Mouse (Mus musculus): ENCODE results near the gene Maz.
A peak's percentile ranks its signal among the peaks of the same experiment; 100 is the strongest.

Maz gene

GRCm38 (mm10) chr7:127020901-127021562 is 5.8 kb downstream of the Maz start, which contains the start of the genes Gm42742 and Prrt2:
TSS of gene Gm42742 (minus strand) at chr7:127021097.
TSS of gene Prrt2 (minus strand) at chr7:127021211.
- peak; percentile 74 for DNase-seq

DNA sequence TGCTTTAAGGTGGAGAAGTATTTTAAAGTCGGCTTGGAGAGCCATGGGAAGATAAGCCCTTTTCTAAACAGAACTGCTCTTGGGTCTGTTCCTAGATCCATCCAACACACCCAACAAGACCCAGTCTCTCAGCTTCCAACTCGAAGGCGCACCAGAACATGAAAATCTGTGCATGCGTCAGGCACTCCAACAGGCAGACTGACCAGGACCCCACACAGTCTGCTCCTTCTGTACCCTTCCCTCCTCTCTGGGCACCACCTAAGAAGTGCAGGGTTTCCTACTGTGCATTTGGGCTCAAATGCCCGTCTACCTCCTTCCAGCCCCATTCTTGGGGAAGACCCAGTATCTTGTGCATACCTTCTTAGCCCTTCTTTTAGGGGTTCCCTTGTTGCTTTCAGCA is 6.3 kb downstream of the Maz start:
- DNase-seq: no peak

DNA sequence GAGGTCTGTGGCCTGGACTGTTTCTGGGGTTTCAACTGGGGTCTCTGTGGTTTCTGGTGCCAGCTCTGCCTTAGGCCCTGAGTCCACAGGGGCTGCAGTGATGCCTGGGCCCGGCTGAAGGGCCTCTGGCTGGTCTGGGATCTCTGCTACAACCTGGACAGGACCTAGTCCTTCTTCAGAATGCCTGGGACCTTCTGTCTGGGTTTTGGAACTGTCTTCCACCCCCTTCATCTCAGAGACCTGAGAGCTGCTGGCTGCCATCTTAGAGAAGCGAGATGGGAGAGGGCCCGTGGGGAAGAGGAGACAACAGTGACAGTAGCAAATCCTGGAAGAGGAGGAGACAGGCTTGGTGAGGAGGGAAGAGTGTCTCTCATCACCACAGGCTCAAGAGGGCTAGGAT is 6.8 kb downstream of the Maz start:
- DNase-seq: no peak

DNA sequence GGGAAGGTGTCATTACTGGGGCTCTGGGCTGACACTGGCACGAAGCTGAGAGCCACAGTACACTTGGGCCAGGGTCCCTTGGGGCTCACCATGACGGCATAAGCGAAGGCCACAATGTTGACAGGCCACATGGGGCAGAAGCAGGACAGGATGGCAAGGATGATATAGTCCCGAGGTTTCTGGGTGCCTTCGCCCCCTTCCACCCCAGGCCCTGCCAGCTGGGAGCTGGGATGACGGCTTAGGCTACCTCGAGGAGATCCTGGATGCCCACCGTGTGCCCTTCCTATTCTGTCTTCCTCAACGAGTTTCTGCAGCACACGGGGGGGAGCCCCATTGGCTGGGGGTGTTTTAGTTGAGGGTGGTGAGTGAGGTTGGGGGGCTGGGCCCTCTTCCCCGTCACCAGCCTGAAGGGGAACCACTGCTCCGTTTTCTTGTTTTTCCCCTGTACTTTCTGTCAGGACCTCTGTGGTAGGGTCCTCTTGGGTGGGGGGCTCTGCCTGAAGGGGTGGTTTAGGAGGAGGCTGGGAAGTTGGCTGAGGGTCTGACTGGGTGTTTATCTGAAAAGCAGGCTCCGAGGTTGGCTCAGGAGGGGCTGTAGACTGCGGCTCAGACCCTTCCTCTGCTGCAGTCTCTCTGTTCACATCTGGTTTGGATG is 7.4 kb downstream of the Maz start:
- no peak for DNase-seq

- DNase-seq: no peak
Measured at GRCm38 (mm10) chr7:127018416-127019305, 8.2 kb downstream of the Maz start.

DNA sequence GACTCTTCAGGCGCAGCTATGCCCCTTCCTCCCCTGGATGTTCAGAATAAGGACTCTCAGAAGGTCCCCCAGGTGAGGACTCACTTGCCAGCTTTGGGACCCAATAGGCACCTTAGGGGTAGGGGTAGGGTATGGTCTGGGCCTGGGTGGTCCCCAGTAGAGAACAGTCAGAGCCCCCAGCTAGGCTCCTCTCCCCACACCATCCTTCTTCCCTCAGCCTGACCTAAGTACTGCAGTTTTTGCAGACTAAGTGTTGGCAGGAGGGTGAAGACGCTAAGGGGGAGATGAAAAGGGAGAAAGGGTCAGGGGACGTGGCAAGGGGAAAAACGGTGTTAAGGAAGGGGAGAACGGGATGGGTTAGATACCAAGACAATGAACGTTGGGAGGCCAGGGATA is 8.9 kb downstream of the Maz start:
- DNase-seq: no peak

- DNase-seq: peak; percentile 97
Measured at GRCm38 (mm10) chr7:127016971-127017949, 9.6 kb downstream of the Maz start, which contains the start of gene Pagr1a. TSS of gene Pagr1a (minus strand) at chr7:127017352.

DNA sequence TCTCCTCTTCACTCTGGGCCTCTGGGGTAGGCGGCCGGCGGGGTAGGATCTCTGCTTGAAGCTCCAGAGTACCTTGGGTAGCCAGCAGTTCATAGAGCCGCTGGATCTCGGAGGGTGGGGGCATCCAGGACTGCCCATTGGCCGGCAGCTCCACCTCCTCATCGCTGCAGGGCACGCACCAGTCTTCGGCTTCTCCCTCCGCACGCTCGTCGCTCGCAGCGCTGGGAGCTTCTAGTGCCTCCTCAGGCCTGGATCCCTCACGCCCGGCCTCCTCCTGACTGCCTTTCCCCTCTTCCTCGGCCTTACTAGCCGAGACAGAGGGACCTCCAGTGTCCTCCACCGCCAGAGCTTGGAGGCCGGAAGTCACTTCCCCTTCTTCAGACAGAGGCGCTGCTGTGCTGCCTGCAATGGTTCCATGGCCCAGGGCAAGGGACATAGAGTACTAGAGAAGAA is 10.3 kb downstream of the Maz start:
- DNase-seq: peak; percentile 52

DNA sequence TGATC is 10.6 kb downstream of the Maz start, which contains the start of gene Pagr1b:
TSS of gene Pagr1b (minus strand) at position 4 of the 5 bp plus-strand sequence.
- DNase-seq: no peak

GRCm38 (mm10) chr7:127016081-127016480 is 10.8 kb downstream of the Maz start:
- no peak for DNase-seq

DNA sequence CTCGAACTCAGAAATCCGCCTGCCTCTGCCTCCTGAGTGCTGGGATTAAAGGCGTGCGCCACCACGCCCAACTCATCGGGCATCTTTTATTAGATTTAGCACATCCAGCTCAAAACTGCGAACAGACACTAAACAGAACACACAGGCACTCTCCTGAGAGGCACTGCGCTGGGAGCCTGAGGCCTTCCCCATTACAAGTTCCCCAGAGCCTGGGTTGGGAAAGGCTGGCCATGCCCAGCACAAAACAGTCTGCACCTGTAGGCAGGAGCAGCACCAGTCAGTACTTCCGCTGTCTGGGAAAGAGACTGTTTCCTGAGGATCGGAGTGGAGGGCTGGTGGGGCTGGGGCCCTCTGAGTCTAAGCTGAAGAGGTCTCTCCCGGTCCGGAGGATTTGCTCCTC is 11.8 kb downstream of the Maz start:
- no peak for DNase-seq

- no peak for DNase-seq
Measured at GRCm38 (mm10) chr7:127014320-127014719, 12.5 kb downstream of the Maz start, which contains the start of gene Mvp. TSS of gene Mvp (minus strand) at chr7:127014621.

- DNase-seq: no peak
Measured at GRCm38 (mm10) chr7:127013385-127013784, 13.5 kb downstream of the Maz start.

DNA sequence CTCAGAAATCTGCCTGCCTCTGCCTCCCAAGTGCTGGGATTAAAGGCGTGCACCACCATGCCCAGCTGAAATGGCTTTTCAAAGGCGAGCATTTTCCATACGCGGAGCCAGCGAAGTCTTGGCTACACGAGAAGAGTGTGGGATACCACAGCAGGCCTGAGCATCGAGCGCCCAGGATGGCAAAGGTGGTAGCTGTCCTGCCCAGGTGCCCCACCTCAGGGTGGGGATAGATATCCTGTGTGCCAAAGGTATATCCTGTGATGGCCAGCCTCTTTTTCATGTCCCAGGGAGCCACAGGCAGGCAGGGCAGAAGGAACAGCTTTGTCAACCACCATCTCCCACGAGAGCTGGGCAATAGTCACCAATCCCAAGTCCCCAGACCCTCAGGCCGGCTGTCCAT is 14.0 kb downstream of the Maz start:
- no peak for DNase-seq

GRCm38 (mm10) chr7:127012374-127012773 is 14.5 kb downstream of the Maz start:
- no peak for DNase-seq

- DNase-seq: no peak
Measured at GRCm38 (mm10) chr7:127011717-127012116, 15.1 kb downstream of the Maz start.

- no peak for DNase-seq
Measured at GRCm38 (mm10) chr7:127011051-127011450, 15.8 kb downstream of the Maz start.

- DNase-seq: no peak
Measured at GRCm38 (mm10) chr7:127009307-127010085, 17.3 kb downstream of the Maz start.

DNA sequence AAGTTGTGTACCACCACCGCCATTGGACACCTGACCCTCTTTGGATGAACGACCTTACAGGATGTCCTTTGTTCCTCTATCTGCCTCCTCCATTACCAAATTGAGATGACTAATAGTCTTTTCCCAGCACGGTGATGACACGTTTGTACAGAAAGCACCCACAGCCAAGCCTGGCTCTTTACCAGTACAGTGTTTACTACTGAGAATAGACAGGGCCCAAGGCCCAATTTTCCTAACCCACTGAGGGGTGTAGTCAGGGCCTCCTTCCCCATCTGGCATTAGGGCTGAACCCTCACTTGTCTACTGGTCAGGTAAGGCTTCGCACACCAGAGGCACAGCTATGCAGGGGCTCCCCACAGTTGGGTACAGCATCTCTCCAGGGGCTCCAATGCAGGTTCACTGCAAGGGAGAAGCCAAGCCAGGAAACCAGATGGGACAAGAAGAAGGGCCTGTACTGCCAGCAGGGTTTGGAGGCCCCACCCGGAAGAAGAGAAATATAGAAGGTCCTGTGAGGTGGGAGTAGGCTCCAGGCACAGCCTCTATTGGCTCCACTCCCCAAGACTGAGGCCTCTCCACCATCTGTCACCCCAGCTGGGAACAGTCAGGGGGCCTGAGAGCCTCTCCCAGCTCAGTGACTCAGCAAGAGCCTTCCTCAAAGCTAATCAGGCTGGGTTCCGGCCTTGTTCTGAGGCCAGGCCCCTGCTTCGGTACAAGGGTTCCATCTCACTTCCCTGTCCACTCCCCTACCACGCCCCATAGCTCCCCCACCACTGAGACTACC is 18.4 kb downstream of the Maz start:
- no peak for DNase-seq

- no peak for DNase-seq
Measured at GRCm38 (mm10) chr7:127007313-127008024, 19.4 kb downstream of the Maz start.
